Mouse (Mus musculus) embryonic facial prominence, embryonic 14.5 days (tissue): ENCODE results near the gene Dync1i1. TPM values are rescaled to one million over a fixed set of nuclear protein-coding genes. Genes with fewer than 3 reads are reported as not detected.

Source experiments
- ATAC-seq: fragments of 200-750 bp; cut with Nextera tagmentation; 2 replicates; pipeline ENCODE4 v1.8.0; 2017; ENCODE audit warnings: low read depth, moderate number of reproducible peaks, moderate TSS enrichment
- DNase-seq: peaks from one replicate; pipeline ENCODE4 v3.0.0-alpha.2; 2015; ENCODE audit warnings: low spot score
- H3K27ac ChIP-seq: fragments of 300-500 bp; sonication (generic); replicated peaks from 2 replicates; pipeline ENCODE4 v1.5.1; 2014; ENCODE audit warnings: low read depth, mild to moderate bottlenecking, low read length, moderate library complexity
- H3K27me3 ChIP-seq: fragments of 300-500 bp; sonication (generic); replicated peaks from 2 replicates; pipeline ENCODE4 v1.6.1; 2014; ENCODE audit warnings: low read length; ENCODE audit not compliant: control insufficient read depth, insufficient read depth
- H3K36me3 ChIP-seq: fragments of 300-500 bp; sonication (generic); 2 replicates; pipeline ENCODE4 v1.6.1; 2014; ENCODE audit warnings: low read length, mixed read lengths; ENCODE audit not compliant: control insufficient read depth, insufficient read depth
- H3K4me1 ChIP-seq: fragments of 300-500 bp; sonication (generic); 2 replicates; pipeline ENCODE4 v1.6.1; 2014; ENCODE audit warnings: antibody characterized with exemption, low read length; ENCODE audit not compliant: control insufficient read depth, insufficient read depth
- H3K4me2 ChIP-seq: fragments of 300-500 bp; sonication (generic); 2 replicates; pipeline ENCODE4 v1.6.1; 2014; ENCODE audit warnings: low read depth, mild to moderate bottlenecking, low read length, moderate library complexity, mixed read lengths
- H3K4me3 ChIP-seq: fragments of 300-500 bp; sonication (generic); 2 replicates; pipeline ENCODE4 v1.5.1; 2014; ENCODE audit warnings: low read depth, mild to moderate bottlenecking, low read length
- H3K9ac ChIP-seq: fragments of 300-500 bp; sonication (generic); 2 replicates; pipeline ENCODE4 v1.6.1; 2014; ENCODE audit warnings: low read depth, mild to moderate bottlenecking, low read length, moderate library complexity, mixed read lengths
- H3K9me3 ChIP-seq: fragments of 300-500 bp; sonication (generic); 2 replicates; pipeline ENCODE4 v1.6.1; 2016; ENCODE audit warnings: low read length; ENCODE audit not compliant: control insufficient read depth
- WGBS: fragments of 180-500 bp; shearing (Covaris S2); extraction: QIAGEN DNeasy Blood & Tissue Kit; methylation state at CpG from one replicate; pipeline ENCODE4 v1.1.7; 2014; 5-methylcytosine and 5-hydroxymethylcytosine counted together
- polyA plus RNA-seq: library from polyadenylated mRNA; unstranded; fragments of >200 nt; fragmentation: Nextera tagmentation; extraction: Ambion mirVana; gene quantifications from 2 replicates; pipeline ENCODE4 v1.2.1, GENCODE M21; 2014

Gene Dync1i1
- polyA plus RNA-seq, 1 experiment from 2014 or later: 14.3 TPM

DNA sequence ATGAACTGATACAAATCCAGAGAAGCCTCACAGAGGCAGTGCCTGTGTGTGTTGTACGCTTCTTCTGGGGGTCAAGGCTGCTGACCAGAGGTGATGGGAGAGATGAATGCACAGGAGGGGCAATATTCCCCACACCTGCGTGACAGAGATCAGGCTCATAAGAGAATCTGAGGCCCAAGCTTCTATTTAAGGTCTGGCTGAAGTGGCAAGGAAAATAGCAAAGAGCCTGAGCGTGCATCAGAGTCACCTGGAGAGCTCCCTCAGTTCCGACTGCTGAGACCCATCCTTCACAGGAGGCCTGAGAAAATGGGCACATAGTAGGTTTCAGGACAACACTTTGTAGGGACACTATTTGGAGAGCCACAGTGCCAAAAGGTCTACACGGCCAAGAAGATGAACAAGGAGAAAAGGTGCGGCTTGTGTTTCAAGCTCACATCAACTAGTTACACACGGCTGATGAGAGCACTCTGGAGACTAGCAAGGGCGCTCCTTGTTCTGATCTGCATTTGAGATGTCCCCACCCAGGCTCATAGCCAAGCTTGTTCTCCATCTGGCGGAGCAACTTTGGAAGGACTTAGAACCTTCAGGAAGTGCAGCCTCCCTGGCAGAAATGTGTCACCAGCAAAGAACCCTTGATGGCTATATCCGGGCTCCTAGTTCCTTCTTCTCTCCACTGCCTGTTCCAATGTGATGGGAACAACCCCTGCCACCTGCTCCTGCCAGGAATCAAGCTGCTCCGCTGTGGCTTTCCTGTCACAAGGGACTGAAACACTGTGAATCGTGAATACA is 128.8 kb downstream of the Dync1i1 start:
- WGBS: 90% methylated on average over 12 of the region's 12 CpGs
- Histone ChIP-seq H3K27ac (no peak overlapping the region), H3K4me1 (peaks cover 5% of the 10 kb centered on the region; the same call in 1 of the 2 replicates), H3K36me3 (no peaks in the 10 kb centered on the region), H3K4me3 (no peak overlapping the region), H3K9me3 (0 out of 2 replicates have a peak, but pooled peaks cover 7% of the 10 kb centered on the region), H3K4me2 (no peak overlapping the region), H3K27me3 (peaks cover 2% of the 10 kb centered on the region; the same call in 1 of the 2 replicates), H3K9ac (no peak overlapping the region)
- ATAC-seq: no peak
- DNase-seq: no peak

DNA sequence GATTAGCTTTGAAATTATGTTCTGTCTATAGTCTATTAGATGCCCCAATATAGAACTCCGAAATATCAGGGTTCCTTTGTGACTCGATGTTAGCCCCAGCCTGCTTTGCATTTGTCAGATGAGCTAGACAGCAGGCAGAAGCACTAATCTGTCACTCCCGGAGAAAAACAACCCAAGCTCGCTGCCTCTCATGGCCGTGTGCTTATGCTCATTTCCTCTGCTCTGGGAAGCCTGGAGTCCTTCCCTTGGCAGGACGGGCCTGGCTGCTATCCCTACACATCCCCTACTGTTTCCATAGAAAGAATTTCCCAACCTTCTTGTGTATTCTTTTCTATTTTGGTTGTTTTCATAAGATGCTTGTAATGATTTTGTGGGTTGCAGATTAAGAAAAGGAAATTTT is 130.1 kb downstream of the Dync1i1 start:
- no peak overlapping the region for H3K27ac ChIP-seq
- ATAC-seq (no peak), DNase-seq (no peak)
- no peak overlapping the region for H3K4me2 ChIP-seq
- H3K4me1 ChIP-seq: peaks cover 16% of the 10 kb centered on the region; the same call in 1 of the 2 replicates
- 0 out of 2 replicates have a peak, but pooled peaks cover 7% of the 10 kb centered on the region for H3K9me3 ChIP-seq
- H3K9ac ChIP-seq: no peak overlapping the region
- no peak overlapping the region for H3K4me3 ChIP-seq
- 57% methylated on average over 6 of the region's 6 CpGs for WGBS
- H3K36me3 ChIP-seq: no peaks in the 10 kb centered on the region
- H3K27me3 ChIP-seq: peaks cover 2% of the 10 kb centered on the region; the same call in 1 of the 2 replicates

DNA sequence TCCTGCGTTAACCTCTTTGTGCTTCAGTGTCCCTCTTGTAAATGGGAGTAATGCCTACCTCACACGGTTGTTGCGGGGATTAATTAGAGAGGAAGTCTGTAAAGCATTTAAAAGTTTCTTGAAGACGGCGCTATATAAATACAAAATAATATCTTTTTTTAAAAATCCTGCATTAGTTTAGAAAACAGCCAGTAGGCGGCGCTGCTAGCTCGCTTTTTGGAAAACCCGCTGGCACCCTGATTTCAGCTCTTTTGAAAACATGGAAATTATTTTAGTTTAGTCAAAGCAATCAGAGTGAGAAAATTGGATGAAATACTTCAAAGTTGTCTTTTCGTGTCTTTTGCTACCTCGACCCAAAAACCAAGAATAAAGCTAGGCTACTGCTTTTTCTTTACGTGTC is 132.9 kb downstream of the Dync1i1 start:
- H3K27me3 ChIP-seq: peaks cover 2% of the 10 kb centered on the region; the same call in 1 of the 2 replicates
- 0 out of 2 replicates have a peak overlapping the region, but pooled peaks have one; percentile 5 for H3K4me3 ChIP-seq
- no peak overlapping the region for H3K27ac ChIP-seq
- 8% methylated on average over 12 of the region's 12 CpGs for WGBS
- H3K9ac ChIP-seq: no peak overlapping the region
- ATAC-seq (no peak), DNase-seq (peak; percentile 74)
- 0 out of 2 replicates have a peak, but pooled peaks cover 3% of the 10 kb centered on the region for H3K9me3 ChIP-seq
- H3K36me3 ChIP-seq: no peaks in the 10 kb centered on the region
- peaks cover 16% of the 10 kb centered on the region; the same call in 1 of the 2 replicates for H3K4me1 ChIP-seq
- peak overlapping the region; percentile 50 for H3K4me2 ChIP-seq

DNA sequence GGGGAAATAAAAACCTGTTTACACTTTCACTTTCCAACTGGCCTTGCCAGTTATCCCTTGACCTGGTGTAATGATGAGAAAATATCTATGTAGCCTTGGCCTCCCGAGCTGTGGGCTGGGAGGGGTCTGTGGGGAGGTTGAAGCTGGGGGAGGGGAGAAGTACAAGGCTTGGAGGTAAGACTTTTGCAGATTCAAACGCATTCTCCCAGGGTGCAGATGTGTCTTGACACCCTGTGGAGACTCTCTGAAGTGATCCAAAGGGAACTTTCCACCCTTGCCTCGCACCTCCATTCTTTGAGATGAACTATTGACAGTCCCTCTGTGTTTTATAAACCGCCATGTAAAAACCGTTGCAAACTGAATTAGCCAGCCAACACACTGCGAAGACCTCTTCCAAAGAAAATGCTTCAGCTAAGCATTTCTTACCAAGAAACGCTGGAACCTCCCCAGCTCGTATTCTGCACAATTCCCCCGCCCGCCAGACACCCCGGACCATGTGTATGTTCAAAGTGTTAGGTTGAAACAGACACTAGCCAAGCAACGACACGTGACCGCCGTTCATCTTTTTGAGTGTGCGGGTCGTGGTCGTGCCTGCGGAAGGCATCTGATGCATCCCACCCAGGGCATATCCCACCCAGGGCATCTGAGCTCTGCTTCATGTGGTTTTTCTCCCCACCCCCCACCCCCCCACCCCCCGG is 133.6 kb downstream of the Dync1i1 start:
- peak overlapping the region; percentile 50 for H3K4me2 ChIP-seq
- no peaks in the 10 kb centered on the region for H3K9me3 ChIP-seq
- peaks cover 16% of the 10 kb centered on the region; the same call in 1 of the 2 replicates for H3K4me1 ChIP-seq
- no peak overlapping the region for H3K9ac ChIP-seq
- peaks cover 2% of the 10 kb centered on the region; the same call in 1 of the 2 replicates for H3K27me3 ChIP-seq
- H3K4me3 ChIP-seq: 0 out of 2 replicates have a peak overlapping the region, but pooled peaks have one; percentile 5
- no peaks in the 10 kb centered on the region for H3K36me3 ChIP-seq
- DNase-seq: peak; percentile 72
- 36% methylated on average over 20 of the region's 20 CpGs for WGBS
- no peak overlapping the region for H3K27ac ChIP-seq
- peak; percentile 33; the same call in 1 of the 2 replicates for ATAC-seq

DNA sequence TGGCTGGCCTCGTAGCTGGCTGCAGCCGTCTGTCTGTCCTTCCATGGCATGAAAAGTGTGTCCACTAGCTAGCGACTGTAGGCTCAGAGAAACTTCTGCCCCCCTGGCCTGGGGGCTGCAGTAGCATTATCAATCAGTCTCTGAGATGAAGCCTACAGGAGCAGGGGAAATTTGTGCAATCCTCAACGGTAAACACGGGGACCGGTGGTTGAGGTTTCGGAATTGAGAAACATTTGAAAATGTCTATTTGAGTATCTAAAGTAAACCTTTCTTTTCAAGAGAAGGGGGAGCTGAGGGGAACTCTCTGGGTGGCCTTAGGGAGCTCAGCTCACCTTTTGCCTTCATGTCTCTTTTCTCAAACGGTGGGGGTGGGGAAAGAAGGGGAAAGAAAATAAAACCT is 134.2 kb downstream of the Dync1i1 start:
- DNase-seq (peak; percentile 22), ATAC-seq (no peak)
- H3K9ac ChIP-seq: no peak overlapping the region
- H3K4me3 ChIP-seq: 0 out of 2 replicates have a peak overlapping the region, but pooled peaks have one; percentile 5
- no peaks in the 10 kb centered on the region for H3K9me3 ChIP-seq
- H3K27me3 ChIP-seq: peaks cover 2% of the 10 kb centered on the region; the same call in 1 of the 2 replicates
- peaks cover 16% of the 10 kb centered on the region; the same call in 1 of the 2 replicates for H3K4me1 ChIP-seq
- peak overlapping the region; percentile 50 for H3K4me2 ChIP-seq
- WGBS: 36% methylated on average over 8 of the region's 8 CpGs
- no peaks in the 10 kb centered on the region for H3K36me3 ChIP-seq
- H3K27ac ChIP-seq: no peak overlapping the region

DNA sequence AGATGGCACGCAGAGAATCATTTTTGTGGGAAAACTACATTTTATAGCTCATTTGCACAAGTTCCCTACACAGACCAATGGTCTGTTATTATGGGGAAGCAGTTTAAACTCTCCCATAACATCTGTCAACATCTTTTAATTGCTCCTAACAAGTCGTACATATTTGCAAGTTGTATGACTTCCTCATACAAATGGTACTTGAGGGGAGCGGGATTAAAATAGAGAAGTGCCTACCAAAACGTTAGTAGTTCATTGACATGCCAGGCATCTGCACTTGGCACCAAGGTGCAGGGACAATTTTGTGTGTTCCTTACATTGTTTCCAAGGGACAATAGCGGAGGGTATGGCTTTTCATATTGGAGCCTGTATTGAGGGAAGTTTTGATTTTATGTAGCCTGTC is 140.7 kb downstream of the Dync1i1 start:
- Histone ChIP-seq H3K4me3 (no peak overlapping the region), H3K9ac (no peak overlapping the region), H3K4me2 (no peak overlapping the region), H3K36me3 (no peaks in the 10 kb centered on the region), H3K27ac (no peak overlapping the region), H3K9me3 (no peaks in the 10 kb centered on the region), H3K4me1 (0 out of 2 replicates have a peak, but pooled peaks cover 8% of the 10 kb centered on the region), H3K27me3 (no peaks in the 10 kb centered on the region; the same call in 1 of the 2 replicates)
- WGBS: 78% methylated on average over 5 of the region's 5 CpGs
- DNase-seq (no peak), ATAC-seq (no peak)

DNA sequence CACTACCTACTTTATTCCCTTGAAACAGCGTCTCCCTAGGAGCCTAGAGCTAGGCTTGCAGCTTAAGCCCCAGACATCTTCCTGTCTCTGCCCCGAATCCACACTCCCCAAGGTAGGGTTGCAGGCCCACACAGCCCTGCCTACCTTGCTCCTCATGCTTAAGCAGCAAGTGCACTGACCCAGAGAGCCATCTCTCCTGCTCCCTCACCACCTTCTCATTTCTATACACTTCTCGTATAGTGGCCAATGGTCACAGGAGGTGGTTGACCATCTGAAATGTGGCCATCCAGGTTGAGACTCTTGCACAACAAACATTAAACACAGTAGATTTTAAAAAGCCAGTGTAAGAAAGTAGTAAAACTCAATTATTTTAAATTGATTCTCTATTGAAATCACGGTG is 141.8 kb downstream of the Dync1i1 start:
- Histone ChIP-seq H3K4me2 (no peak overlapping the region), H3K27me3 (no peaks in the 10 kb centered on the region), H3K4me3 (no peak overlapping the region), H3K9me3 (no peaks in the 10 kb centered on the region), H3K9ac (no peak overlapping the region), H3K27ac (no peak overlapping the region), H3K36me3 (no peaks in the 10 kb centered on the region), H3K4me1 (peaks cover 8% of the 10 kb centered on the region; the same call in 1 of the 2 replicates)
- 91% methylated on average over 4 of the region's 4 CpGs for WGBS
- ATAC-seq: no peak
- DNase-seq: no peak

DNA sequence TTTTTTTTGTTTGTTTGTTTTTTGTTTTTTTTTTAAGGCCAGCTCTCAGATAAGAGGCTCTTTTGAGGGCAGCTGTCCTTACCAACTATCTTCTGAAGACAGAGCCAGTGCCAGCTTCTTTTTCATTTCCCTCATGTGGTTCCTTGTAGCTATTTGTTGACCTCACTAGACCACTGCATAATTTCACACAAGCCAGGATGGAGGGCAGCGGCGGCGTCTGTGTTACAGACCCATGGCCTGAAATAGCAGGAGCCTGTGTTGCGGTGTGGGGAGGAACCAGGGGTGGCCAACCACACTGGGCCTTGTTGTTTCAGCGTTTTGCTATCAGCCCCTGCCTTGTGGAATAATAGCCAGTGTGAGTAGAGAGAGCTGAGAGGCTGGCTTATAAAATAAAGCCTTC is 145.6 kb downstream of the Dync1i1 start:
- ATAC-seq (peak; percentile 37; the same call in 1 of the 2 replicates), DNase-seq (peak; percentile 53)
- Histone ChIP-seq H3K36me3 (no peaks in the 10 kb centered on the region), H3K4me1 (peaks cover 8% of the 10 kb centered on the region; the same call in 1 of the 2 replicates), H3K4me2 (no peak overlapping the region), H3K4me3 (no peak overlapping the region), H3K27ac (0 out of 2 replicates have a peak overlapping the region, but pooled peaks have one; percentile 11), H3K9me3 (no peaks in the 10 kb centered on the region), H3K9ac (no peak overlapping the region), H3K27me3 (no peaks in the 10 kb centered on the region; the same call in 1 of the 2 replicates)
- WGBS: 71% methylated on average over 5 of the region's 5 CpGs
